Mouse (Mus musculus): Measurements from ENCODE around the gene Aqp7.

Aqp7 gene

GRCm38 (mm10) chr4:41063351-41063750, 15.4 kb upstream of the Aqp7 start:
- no peak for DNase-seq (ENCODE audit: low spot score in 2 of 2)

DNA sequence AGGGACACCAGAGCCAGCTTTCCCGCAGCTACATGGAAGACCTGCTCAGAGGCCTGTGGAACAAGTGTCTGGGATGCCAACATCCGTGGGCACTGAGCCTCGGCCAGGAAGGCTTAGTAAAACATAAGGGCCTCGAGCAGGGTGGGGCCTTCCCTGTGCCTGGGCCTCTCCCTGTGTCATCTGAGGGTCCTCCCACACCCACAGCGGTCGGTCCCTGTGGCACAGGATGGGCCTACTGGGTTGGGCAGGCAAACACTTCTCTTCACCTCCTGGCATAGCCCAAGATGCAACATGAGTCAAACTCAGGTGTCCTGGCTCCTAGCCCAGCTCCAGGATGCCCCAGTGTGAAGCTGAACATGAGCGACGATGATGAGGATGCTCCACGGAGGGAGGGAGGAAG, 9.4 kb upstream of the Aqp7 start:
- no peak for DNase-seq (ENCODE audit: low spot score in 2 of 2)

DNA sequence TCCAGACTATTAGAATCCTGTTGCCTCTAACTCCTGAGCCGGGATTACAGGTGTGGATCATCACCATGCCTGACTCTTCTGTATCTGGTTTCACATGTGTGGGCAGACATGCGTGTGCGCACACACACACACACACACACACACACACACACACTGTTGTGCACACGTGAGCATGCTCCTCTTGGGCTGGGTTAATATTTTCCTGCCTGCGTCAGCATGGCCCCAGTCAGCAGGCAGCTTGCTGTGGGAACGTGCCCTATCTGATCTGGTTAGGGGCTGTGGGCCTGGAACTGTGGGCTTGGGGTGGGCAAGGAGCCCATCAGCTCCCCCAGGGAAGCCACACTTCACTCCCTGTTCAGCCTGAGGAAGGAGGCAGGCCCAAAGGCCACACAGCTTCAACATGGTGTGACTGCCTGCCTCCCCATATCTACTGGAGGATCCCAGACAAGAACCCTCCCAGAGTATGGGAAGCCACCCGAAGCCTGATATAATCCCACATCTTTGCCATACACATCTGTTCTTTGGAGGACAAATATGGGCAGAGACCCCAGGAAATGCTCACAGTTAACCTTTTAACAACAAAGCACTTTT, 8.9 kb upstream of the Aqp7 start:
- no peak for DNase-seq (ENCODE audit: low spot score in 2 of 2)

- no peak for DNase-seq (ENCODE audit: low spot score in 2 of 2)
Observed at GRCm38 (mm10) chr4:41056253-41056652, 8.3 kb upstream of the Aqp7 start.

- no peak for DNase-seq (ENCODE audit: low spot score in 2 of 2)
Observed at GRCm38 (mm10) chr4:41055111-41055510, 7.2 kb upstream of the Aqp7 start.

DNA sequence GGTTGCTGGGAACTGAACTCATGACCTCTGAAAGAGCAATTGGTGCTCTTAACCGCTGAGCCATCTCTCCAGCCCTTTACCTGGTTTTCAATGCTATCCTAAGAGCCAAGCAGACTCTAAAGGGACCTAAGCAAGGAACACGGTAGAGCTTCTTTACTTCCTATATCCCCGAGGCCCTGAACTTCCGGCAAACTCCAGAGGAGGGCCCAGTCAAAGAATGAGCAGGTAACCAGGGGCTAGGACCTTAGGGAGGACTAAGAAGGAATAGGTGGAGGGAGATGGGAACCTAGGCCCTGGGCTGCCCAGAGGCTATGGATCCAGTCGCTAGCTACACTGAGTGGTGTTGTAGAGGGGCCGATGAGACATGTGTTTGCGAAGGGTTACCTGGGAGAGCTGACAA, 3.8 kb upstream of the Aqp7 start:
- DNase-seq (ENCODE audit: low spot score in 2 of 2): no peak

- peak; percentile 74 to 88 for DNase-seq (ENCODE audit: low spot score in 2 of 2)
Observed at GRCm38 (mm10) chr4:41050726-41051675, 3.1 kb upstream of the Aqp7 start.

DNA sequence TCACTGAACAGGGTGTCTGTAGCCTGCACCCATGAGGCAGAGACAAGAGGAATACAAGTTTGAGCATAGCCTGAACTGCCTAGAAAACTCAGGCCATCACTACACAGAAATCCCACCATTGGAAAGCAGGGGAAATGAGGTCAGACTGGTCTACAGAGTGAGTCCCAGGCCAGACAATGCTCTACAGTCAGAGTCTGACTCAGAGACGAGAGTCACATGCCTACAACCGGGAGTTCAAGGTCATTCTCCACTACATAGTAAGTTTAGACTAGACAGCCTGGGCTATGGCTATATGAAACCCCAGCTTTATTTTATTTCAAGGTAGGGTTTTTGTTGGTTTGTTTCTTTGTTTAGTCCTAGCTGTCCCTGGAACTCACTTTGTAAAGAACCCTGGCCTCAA, 987 bp upstream of the Aqp7 start:
- DNase-seq (ENCODE audit: low spot score in 2 of 2): no peak

GRCm38 (mm10) chr4:41046254-41046795, 1.6 kb downstream of the Aqp7 start:
- DNase-seq (ENCODE audit: low spot score in 2 of 2): no peak

DNA sequence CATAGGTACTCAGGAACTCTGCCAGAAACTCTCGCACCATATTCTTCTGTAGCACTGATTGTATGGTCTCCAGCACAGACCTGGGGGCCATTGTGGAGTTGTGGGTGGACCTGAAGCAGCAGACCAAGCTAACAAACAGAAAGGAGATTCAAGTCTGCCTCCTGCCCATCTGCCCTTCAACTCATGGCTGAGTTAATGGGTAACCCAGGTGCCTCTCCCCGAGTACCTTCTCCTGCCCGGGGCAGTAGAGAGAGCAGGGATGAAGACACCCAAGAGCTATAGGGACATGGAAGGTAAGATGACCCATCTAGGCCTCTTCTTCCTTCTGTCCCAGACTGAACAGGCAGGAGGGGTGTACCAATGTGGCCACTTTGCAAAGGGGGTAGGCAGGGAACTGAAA, 2.7 kb downstream of the Aqp7 start:
- no peak for DNase-seq (ENCODE audit: low spot score in 2 of 2)

GRCm38 (mm10) chr4:41043961-41044360, 4.0 kb downstream of the Aqp7 start:
- DNase-seq (ENCODE audit: low spot score in 2 of 2): no peak

DNA sequence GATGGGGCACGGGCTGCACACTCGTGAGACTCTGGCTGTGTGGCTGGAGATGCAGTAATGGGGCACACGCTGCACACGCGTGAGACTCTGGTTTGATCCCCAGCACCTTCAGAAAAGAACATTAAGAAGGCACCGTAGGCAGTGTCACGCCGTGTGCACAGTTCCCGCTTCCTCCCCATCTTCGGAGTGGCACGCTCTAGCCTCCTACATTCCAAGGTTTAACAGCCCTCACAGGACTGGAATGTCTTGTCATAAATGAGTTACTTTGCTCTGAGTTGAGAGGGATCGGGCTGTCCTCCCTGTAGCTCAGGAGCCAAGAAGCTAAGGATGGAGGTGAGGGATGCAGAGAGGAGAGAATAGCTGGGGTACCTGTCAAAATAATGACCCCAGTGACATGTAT, 5.1 kb downstream of the Aqp7 start:
- DNase-seq (ENCODE audit: low spot score in 2 of 2): no peak

- no peak for DNase-seq (ENCODE audit: low spot score in 2 of 2)
Observed at GRCm38 (mm10) chr4:41040983-41041382, 7.0 kb downstream of the Aqp7 start.

DNA sequence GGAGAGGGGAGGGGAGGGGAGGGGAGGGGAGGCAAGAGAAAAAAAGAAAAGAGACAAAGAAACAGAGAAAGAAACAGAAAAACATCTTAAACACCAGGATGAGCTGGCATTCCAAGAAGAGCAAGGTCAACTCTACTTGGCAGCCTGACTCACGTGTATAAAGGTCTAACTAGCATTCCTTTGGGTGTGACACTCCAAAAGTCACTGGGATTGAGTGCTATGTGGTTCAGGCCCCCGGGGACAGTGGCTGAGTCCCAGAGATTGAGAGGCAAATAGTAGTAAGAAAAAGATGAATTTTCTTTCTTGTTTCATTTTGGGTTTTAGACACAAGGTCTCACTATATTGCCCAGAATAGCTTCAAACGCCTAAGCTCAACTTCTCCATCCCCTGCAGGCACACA, 10.0 kb downstream of the Aqp7 start:
- no peak for DNase-seq (ENCODE audit: low spot score in 2 of 2)

DNA sequence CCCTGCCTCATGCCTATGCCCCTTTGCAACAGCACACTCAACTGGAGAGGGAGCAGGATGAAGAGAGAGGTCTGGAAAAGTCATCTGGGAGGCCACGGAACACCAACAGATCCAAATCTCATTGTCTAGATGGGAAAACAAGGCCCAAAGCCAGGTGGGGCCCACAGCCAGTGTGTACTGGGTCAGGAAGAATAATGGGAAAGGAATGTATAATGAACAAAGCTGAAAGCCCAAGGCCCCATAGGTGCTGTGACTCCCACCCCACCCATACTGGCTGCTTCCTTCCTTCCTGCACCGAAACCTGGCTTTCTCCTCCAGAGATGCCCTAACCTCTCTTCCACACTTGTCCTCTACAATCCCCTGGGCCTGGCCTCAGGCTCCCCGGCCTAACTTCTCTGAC, 16.7 kb downstream of the Aqp7 start:
- DNase-seq (ENCODE audit: low spot score in 2 of 2): no peak

- no peak for DNase-seq (ENCODE audit: low spot score in 2 of 2)
Observed at GRCm38 (mm10) chr4:41029372-41029771, 18.6 kb downstream of the Aqp7 start.

DNA sequence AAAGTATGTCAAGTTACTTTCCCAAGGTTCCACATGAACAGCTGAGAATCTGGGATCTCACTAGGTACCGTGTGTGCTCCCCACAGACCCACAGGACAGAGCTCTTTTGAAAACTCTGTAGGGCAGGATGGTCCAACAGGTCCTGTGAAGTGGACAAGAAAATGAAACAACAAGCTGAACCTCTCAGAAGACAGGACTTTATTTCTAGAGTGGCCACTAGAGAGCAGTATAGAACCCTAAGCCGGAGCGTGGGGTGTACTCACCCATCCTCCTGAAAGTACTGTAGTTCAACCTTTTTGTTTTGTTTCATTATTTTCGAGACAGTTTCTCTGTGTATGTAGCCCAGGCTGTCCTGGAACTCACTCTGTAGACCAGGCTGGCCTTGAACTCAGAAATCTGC, 19.7 kb downstream of the Aqp7 start:
- no peak for DNase-seq (ENCODE audit: low spot score in 2 of 2)

DNA sequence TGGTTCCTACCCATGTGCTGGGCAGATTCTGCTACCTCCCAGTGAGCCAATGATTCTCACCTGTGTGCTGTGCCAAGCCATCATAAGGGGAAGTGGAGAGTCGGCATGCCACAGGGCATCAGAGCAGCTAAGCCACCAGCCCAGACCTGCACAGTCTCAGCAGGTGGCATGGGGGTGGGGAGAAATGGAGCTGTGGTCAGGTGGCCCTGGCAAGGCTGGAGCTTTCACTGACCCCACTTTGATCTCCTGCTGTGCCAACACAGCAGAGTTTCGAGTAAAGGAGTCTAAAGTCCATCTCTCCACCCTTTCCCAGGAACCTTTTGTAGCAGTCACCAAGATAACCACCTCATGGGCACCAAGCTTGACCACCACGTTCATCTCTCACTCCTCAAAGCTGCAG, 20.1 kb downstream of the Aqp7 start:
- no peak for DNase-seq (ENCODE audit: low spot score in 2 of 2)

DNA sequence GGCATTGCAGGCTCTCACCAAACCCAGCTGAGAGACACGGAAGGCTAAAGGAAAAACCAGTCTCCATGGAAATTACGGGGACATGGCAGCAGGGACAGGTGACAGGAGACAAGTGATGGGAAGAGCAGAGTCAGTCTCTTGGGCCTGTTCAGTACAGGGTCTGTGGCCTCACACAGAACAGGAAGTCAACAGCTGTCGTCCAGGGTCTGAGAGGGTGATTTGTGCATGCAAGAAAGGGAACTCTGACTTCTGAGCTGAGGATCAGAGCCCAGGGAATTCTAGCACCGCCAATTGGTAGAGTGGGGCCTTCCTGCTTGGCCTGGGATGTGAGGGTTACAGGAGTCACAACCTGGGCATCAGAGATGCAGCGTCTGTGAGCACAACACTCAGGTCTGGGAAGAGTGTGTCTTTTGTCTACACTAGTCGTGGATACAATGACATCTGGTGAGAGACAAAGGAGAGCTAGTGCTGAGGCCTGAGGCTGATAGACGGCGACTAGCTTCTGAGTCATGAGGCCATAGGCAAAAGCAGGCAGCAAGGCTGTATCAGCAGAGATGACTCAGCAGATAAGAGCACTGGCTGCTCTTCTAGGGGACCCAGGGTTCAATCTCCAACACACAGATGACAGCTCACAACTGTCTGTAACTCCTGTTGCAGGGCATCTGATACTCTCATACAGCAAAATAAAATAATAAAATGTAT, 21.7 kb downstream of the Aqp7 start:
- no peak for DNase-seq (ENCODE audit: low spot score in 2 of 2)

- no peak for DNase-seq (ENCODE audit: low spot score in 2 of 2)
Observed at GRCm38 (mm10) chr4:41021094-41021493, 26.8 kb downstream of the Aqp7 start.

DNA sequence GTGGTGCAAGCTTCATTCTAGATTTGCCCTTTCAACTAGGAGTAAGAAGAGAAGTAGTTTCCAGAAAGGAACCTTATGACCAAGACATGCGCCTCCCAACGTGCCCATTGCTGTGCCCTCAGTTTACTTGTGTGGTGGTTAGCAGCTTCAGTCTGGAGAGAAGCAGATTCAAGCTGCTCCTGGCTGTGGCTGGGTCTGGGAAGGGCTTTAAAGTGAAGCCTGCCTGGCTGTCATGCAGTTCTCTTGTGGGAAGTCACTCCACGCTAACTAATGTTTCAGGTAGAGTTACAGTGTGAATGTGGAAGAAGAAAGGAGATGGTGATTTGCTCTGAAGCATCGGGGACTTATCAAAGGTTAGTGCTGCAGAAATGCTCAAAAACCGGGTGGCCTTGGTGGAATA, 32.1 kb downstream of the Aqp7 start:
- DNase-seq (ENCODE audit: low spot score in 2 of 2): no peak

DNA sequence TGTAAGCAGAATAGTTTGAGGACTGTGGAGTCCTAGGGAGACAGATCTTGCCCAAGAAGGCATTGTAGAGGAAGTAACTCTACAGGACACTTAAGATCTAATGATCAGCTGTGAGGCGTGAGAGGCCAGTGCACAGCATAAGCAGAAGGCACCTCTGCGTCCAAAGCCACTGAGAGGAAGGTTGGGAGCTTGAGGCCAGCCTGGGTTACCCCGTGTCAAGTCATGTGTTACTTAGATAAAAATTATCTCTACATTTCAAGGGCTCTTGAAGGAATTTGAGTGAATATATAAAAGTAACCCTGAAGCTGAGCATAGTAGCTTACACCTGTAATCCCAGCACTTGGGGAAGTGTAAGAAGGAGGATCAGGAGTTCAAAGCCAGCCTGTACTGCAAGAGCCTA, 34.6 kb downstream of the Aqp7 start:
- no peak for DNase-seq (ENCODE audit: low spot score in 2 of 2)

All from cerebellum, postnatal 4 days (tissue).